Mouse (Mus musculus): ENCODE results near the gene Spin2-ps6. TPM values are rescaled to one million over a fixed set of nuclear protein-coding genes. Genes with fewer than 3 reads are reported as not detected.
"Not testable (repeated sequence)": the region's sequence is repeated elsewhere in the genome, so short reads cannot be mapped to it uniquely, and the experiment has no call there.

Gene Spin2-ps6
- not detected in 2 replicates for polyA plus RNA-seq (2015; fragmentation: Nextera tagmentation; extraction: Ambion mirVana)

- WGBS, result 100% methylated on average over 1 of the region's 3 CpGs
These were observed at the start of gene Spin2-ps6 for GRCm38 (mm10) chrX:33234569-33234968. Gene Spin2-ps6, plus strand, starts transcription at chrX:33234869.

More at GRCm38 (mm10) chrX:33234569-33234968, at the start of gene Spin2-ps6:
- H3K36me3 ChIP-seq (ENCODE audit: insufficient read depth, low read length); H3K4me2 ChIP-seq (ENCODE audit: low read length); DNase-seq (ENCODE audit: low spot score); H3K27me3 ChIP-seq (ENCODE audit: insufficient read depth, low read length); H3K4me1 ChIP-seq (replicated peaks; ENCODE audit: insufficient read depth, low read length); H3K27ac ChIP-seq; H3K4me3 ChIP-seq (replicated peaks; ENCODE audit: low read depth, low read length); H3K9ac ChIP-seq (ENCODE audit: low read depth, low read length); H3K9me3 ChIP-seq (replicated peaks; ENCODE audit: low read length); ATAC-seq (replicated peaks; ENCODE audit: low FRiP score, low read depth): not testable (repeated sequence)

Other genes starting within 250 kb of the Spin2-ps6 start
- not detected in 2 replicates for gene Btbd35f12, start 78.5 kb downstream of the Spin2-ps6 start, polyA plus RNA-seq (2015; fragmentation: Nextera tagmentation; extraction: Ambion mirVana)